8 mouse cellular contexts compared by ENCODE assay signal in genomic region chr4:107019027-107019426, GRCm38 (mm10). TPM values are rescaled to one million over a fixed set of nuclear protein-coding genes. Genes with fewer than 3 reads are reported as not detected.
A peak's percentile ranks its signal among the peaks of the same experiment; 100 is the strongest.
DNase-seq lines count a peak whose midpoint lies in the region; ATAC-seq lines count a peak whose summit lies in the region.

No protein-coding gene starts in this region.

- no peaks in the 10 kb centered on the region for H3K27me3 ChIP-seq in limb, embryonic 12.5 days
- no peaks in the 10 kb centered on the region for H3K27me3 ChIP-seq in limb, embryonic 10.5 days (ENCODE audit: low read depth, poor library complexity, severe bottlenecking)
- no peaks in the 10 kb centered on the region for H3K27me3 ChIP-seq in hindbrain, embryonic 11.5 days (ENCODE audit: control insufficient read depth, insufficient read depth, low read length)

- H3K9ac ChIP-seq in limb, embryonic 12.5 days (replicated peaks) = 0 out of 2 replicates have a peak overlapping the region, but pooled peaks have one; percentile 14
- H3K9ac ChIP-seq in hindbrain, embryonic 11.5 days (ENCODE audit: low read depth, low read length) = peak overlapping the region; percentile 12; the same call in 1 of the 2 replicates

- DNase-seq in limb, embryonic 10.5 days (ENCODE audit: low spot score) = no peak
- peak; percentile 70 to 72 for DNase-seq in cerebellum, postnatal 14 days
- DNase-seq in hindbrain, embryonic 11.5 days (ENCODE audit: low spot score) = peak; percentile 18
- peak; percentile 57 to 63 for DNase-seq in left cerebral cortex, postnatal 14 days (ENCODE audit: low spot score in 2 of 2)
- DNase-seq in right cerebral cortex, postnatal 10 days (ENCODE audit: low spot score in 2 of 2) = peak; percentile 58 to 67
- no peak for DNase-seq in thymus, postnatal 4 days

- no peak for ATAC-seq in limb, embryonic 12.5 days (ENCODE audit: insufficient number of reproducible peaks, insufficient read depth, low FRiP score, low TSS enrichment, low read depth)
- ATAC-seq in hindbrain, embryonic 11.5 days (ENCODE audit: low FRiP score) = no peak
- ATAC-seq in granulocyte monocyte progenitor cell, adult 5-6 weeks (replicated peaks; ENCODE audit: poor library complexity, severe bottlenecking) = no peak

- H3K4me2 ChIP-seq in limb, embryonic 12.5 days = no peak overlapping the region
- no peak overlapping the region for H3K4me2 ChIP-seq in hindbrain, embryonic 11.5 days (replicated peaks; ENCODE audit: low read depth, low read length)

- H3K36me3 ChIP-seq in limb, embryonic 12.5 days = peaks cover 43% of the 10 kb centered on the region
- H3K36me3 ChIP-seq in limb, embryonic 10.5 days = peaks cover 95% of the 10 kb centered on the region
- H3K36me3 ChIP-seq in hindbrain, embryonic 11.5 days (ENCODE audit: control insufficient read depth, insufficient read depth, low read length) = no peaks in the 10 kb centered on the region

- intact Hi-C loops in left cerebral cortex, postnatal 14 days (cut with DNase I) = no loop called here

- H3K4me1 ChIP-seq in limb, embryonic 12.5 days (replicated peaks) = peaks cover 79% of the 10 kb centered on the region
- peaks cover 81% of the 10 kb centered on the region for H3K4me1 ChIP-seq in limb, embryonic 10.5 days
- peaks cover 32% of the 10 kb centered on the region for H3K4me1 ChIP-seq in hindbrain, embryonic 11.5 days (replicated peaks; ENCODE audit: control insufficient read depth, insufficient read depth, low read length)

- no peaks in the 10 kb centered on the region for H3K9me3 ChIP-seq in limb, embryonic 12.5 days
- H3K9me3 ChIP-seq in limb, embryonic 10.5 days (replicated peaks) = no peaks in the 10 kb centered on the region
- H3K9me3 ChIP-seq in hindbrain, embryonic 11.5 days (ENCODE audit: control insufficient read depth, low read length) = no peaks in the 10 kb centered on the region

- no peak overlapping the region for H3K4me3 ChIP-seq in limb, embryonic 12.5 days (replicated peaks)
- H3K4me3 ChIP-seq in limb, embryonic 10.5 days = no peak overlapping the region
- H3K4me3 ChIP-seq in hindbrain, embryonic 11.5 days (ENCODE audit: low read depth, low read length) = no peak overlapping the region

- H3K27ac ChIP-seq in limb, embryonic 12.5 days = 0 out of 2 replicates have a peak overlapping the region, but pooled peaks have one; percentile 46
- H3K27ac ChIP-seq in limb, embryonic 10.5 days = no peak overlapping the region; the same call in 1 of the 2 replicates
- peak overlapping the region; percentile 49; the same call in 1 of the 2 replicates for H3K27ac ChIP-seq in hindbrain, embryonic 11.5 days (ENCODE audit: low read depth, low read length)

- 57% methylated on average over 7 of the region's 7 CpGs for WGBS in limb, embryonic 12.5 days
- WGBS in limb, embryonic 10.5 days = 68% methylated on average over 7 of the region's 7 CpGs
- 61% methylated on average over 7 of the region's 7 CpGs for WGBS in hindbrain, embryonic 11.5 days

RNA-seq across cellular contexts. Expression of gene Mrpl37, which starts 47.6 kb away (rescaled TPM):
- 97.8 and 102 TPM in 2 replicates for polyA plus RNA-seq in limb, embryonic 12.5 days (2016; fragmentation: Nextera tagmentation; extraction: Ambion mirVana)
- polyA plus RNA-seq in limb, embryonic 10.5 days (2016; fragmentation: Nextera tagmentation; extraction: Ambion mirVana) = 145 and 167 TPM in 2 replicates
- polyA plus RNA-seq in hindbrain, embryonic 11.5 days (2014; fragmentation: Nextera tagmentation; extraction: Ambion mirVana) = 107 and 113 TPM in 2 replicates
- total RNA-seq in left cerebral cortex, postnatal 14 days (2021) = 10 to 100 TPM; 64.9 to 67.0 TPM
- 78.5 and 105 TPM in 2 replicates for total RNA-seq in granulocyte monocyte progenitor cell, adult 5-6 weeks (2014; fragmentation: Nextera tagmentation)
- 56.6 and 61.0 TPM in 2 replicates for total RNA-seq in granulocyte monocyte progenitor cell, adult 5-6 weeks (2017)

RNA-seq across cellular contexts. Expression of gene Cyb5rl, which starts 47.8 kb away (rescaled TPM):
- 4.6 and 7.1 TPM in 2 replicates for polyA plus RNA-seq in limb, embryonic 12.5 days (2016; fragmentation: Nextera tagmentation; extraction: Ambion mirVana)
- 11.7 and 12.6 TPM in 2 replicates for polyA plus RNA-seq in limb, embryonic 10.5 days (2016; fragmentation: Nextera tagmentation; extraction: Ambion mirVana)
- polyA plus RNA-seq in hindbrain, embryonic 11.5 days (2014; fragmentation: Nextera tagmentation; extraction: Ambion mirVana) = 2.3 and 5.5 TPM in 2 replicates
- 1 to 10 TPM; 4.6 to 7.7 TPM for total RNA-seq in left cerebral cortex, postnatal 14 days (2021)
- total RNA-seq in granulocyte monocyte progenitor cell, adult 5-6 weeks (2014; fragmentation: Nextera tagmentation) = 8.8 and 10.4 TPM in 2 replicates
- 7.2 and 10.9 TPM in 2 replicates for total RNA-seq in granulocyte monocyte progenitor cell, adult 5-6 weeks (2017)

Comparison
In these comparisons a context has a peak if more than half of its experiments do, and no peak if none do; other contexts are left out.
1. DNase-seq: peak in cerebellum, postnatal 14 days (2 of 2), hindbrain, embryonic 11.5 days (single experiment), left cerebral cortex, postnatal 14 days (2 of 2) and right cerebral cortex, postnatal 10 days (2 of 2); none in limb, embryonic 10.5 days (single experiment) and thymus, postnatal 4 days (single experiment).